Mouse (Mus musculus) embryonic fibroblast, embryonic 13.5 days (primary cell): ENCODE data around the gene Specc1l. TPM values are rescaled to one million over a fixed set of nuclear protein-coding genes. Genes with fewer than 3 reads are reported as not detected.

ENCODE experiments used
- H3K27ac ChIP-seq: 2 replicates; pipeline ENCODE4 v1.5.1; 2012; ENCODE audit warnings: low read length, control low read depth, inconsistent platforms; ENCODE audit not compliant: insufficient read depth
- H3K4me1 ChIP-seq: 2 replicates; pipeline ENCODE4 v1.6.1; 2011; ENCODE audit warnings: low read length; ENCODE audit not compliant: control insufficient read depth, insufficient read depth
- H3K4me3 ChIP-seq: 2 replicates; pipeline ENCODE4 v1.5.1; 2011; ENCODE audit warnings: mild to moderate bottlenecking, control low read depth, low read length; ENCODE audit not compliant: insufficient read depth
- CTCF ChIP-seq: IDR thresholded peaks from 2 replicates; pipeline ENCODE4 v1.5.1; 2011; ENCODE audit warnings: mild to moderate bottlenecking, control low read depth, low read length, moderate library complexity, borderline replicate concordance; ENCODE audit not compliant: insufficient read depth
- POLR2A ChIP-seq: IDR thresholded peaks from 2 replicates; pipeline ENCODE4 v1.6.1; 2011; ENCODE audit warnings: low read depth, mild to moderate bottlenecking, control low read depth, low read length, moderate library complexity
- polyA plus RNA-seq: library from polyadenylated mRNA; stranded (reverse); fragments of >200 nt; gene quantifications from 2 replicates; pipeline ENCODE4 v1.2.4, GENCODE M21; 2011; ENCODE audit warnings: low read depth; ENCODE audit not compliant: missing spikeins, insufficient read length

Gene Specc1l
- polyA plus RNA-seq, 1 experiment, result 39.0 TPM

DNA sequence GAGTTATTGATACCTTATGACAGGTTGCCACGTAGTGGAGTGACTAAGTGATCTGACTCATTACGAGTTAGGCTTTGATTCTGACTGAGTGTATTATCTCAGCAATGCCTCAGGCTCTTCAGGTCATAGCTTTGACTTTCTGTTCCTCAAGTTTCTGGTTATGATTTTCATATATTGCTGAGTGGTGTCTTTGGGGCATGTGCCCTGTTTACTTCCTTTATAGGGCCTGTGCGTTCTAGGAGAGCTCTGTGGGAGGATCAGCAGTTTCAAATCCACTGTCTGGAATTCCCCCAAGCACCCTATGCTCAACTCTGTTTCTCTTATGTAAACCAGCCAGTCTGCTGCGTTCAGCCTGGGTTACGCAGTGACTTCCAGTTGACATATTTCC is 10.7 kb downstream of the Specc1l start:
- TF ChIP-seq CTCF (no peak), POLR2A (no peak)
- Histone ChIP-seq H3K4me1 (peaks cover 10% of the 10 kb centered on the region), H3K4me3 (no peak overlapping the region), H3K27ac (peak overlapping the region; percentile 90)

DNA sequence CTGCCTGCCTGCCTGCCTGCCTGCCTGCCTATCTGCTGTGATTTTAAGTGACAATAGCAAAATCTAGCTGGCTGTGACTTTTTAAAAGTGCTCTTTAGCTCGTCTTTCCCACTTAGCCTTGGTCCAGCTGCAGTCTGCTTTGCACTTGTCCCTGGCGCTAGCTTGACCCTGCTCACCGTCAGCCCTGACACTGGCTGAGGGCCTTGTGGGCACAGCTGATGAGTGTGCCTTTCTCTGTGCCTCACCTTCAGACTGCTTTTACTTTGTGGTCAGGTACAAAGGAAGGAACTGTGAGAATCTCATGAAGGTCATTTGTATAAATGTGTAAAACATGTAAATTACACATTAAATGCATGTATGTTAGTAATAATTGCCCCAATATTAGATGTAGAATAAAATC is 12.3 kb downstream of the Specc1l start:
- no peak for TF ChIP-seq POLR2A
- TF ChIP-seq CTCF, result no peak
- Histone ChIP-seq H3K4me3 (no peak overlapping the region), H3K4me1 (peaks cover 10% of the 10 kb centered on the region), H3K27ac (no peak overlapping the region)

DNA sequence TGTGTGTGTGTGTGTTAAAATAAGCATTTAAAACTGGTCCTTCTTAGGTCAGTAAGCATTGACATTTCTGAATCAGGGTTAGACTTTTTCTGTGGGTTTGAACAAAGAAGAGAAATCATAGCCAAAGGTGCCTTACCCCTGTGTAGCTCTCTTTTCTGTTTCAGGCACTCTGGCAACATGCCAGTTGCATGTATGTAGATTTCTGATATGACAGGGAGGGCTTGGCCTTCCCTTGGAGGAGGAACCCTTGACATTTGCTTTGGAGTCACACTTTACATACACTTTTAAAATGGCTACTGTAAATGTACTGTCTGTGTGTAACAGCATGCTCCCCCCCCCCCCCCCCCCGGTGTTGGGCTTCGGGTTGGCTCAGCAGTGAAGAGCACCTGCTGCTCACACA is 12.8 kb downstream of the Specc1l start:
- TF ChIP-seq CTCF, result no peak
- no peak for TF ChIP-seq POLR2A
- H3K4me1 ChIP-seq, result peaks cover 10% of the 10 kb centered on the region
- H3K27ac ChIP-seq, result no peak overlapping the region
- no peak overlapping the region for H3K4me3 ChIP-seq

DNA sequence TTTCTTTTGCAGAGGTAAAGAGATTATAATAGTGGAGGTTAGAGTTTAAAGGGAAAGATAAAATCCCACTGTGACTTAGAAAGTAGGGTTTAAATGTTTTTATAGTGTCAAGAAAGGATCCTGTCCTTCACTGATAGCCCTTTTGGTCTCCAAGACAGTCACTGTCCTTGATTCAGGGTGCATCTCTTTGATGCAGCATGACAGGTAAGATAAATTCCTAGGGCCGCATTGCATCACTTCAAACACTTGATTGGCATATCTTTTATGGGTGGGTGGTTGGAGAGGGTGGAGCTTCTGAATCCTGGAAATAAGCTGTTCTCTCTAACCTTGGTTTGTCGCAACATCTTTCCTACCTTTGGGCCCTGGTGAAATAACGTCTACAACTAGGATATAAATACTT is 15.5 kb downstream of the Specc1l start:
- TF ChIP-seq POLR2A (no peak), CTCF (no peak)
- no peak overlapping the region for H3K4me3 ChIP-seq

DNA sequence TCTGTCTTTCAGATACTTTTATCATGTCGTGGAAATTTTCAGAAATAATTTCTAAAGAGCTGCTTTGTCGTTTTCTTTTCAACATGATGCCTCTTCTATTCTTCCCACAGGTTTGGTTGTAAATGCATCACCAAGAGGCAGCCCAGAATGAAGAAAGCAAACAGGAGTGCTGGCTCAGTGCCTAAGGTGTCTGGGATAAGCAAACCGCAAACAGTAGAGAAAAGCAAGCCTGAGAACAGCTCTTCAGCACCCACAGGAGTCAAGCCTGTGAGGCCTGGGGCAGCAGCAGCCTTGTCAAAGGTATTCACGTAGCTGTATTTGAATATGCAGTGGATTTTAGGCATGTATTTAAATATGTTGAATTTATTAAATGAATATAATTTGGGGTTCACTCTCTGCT is 18.7 kb downstream of the Specc1l start:
- no peak overlapping the region for H3K27ac ChIP-seq
- H3K4me1 ChIP-seq, result no peaks in the 10 kb centered on the region
- TF ChIP-seq CTCF, result no peak
- no peak for TF ChIP-seq POLR2A
- no peak overlapping the region for H3K4me3 ChIP-seq

More for the DNA sequence above, 15.5 kb downstream of the Specc1l start:
- peaks cover 5% of the 10 kb centered on the region for H3K4me1 ChIP-seq
- no peak overlapping the region for H3K27ac ChIP-seq

DNA sequence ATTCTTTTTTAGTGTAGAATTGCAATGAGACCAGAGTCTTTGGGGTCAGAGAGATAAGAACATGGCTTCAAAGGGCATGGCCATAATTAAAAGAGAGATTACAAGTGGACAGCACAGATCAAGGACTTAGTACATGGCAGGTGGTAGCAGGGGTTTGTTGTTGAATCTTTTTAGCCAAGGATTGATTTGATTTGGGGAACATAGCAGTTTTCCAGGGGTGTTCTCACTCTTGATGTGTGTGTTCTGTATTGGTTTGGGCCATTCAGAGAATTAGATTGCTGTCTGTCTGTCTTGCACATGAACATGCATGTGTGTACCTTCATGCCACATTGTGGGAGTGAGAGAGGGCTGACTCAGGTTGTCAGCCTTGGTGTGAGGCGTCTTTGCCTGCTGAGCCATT is 20.0 kb downstream of the Specc1l start:
- Histone ChIP-seq H3K4me3 (no peak overlapping the region), H3K4me1 (no peaks in the 10 kb centered on the region), H3K27ac (no peak overlapping the region)
- no peak for TF ChIP-seq CTCF
- no peak for TF ChIP-seq POLR2A

DNA sequence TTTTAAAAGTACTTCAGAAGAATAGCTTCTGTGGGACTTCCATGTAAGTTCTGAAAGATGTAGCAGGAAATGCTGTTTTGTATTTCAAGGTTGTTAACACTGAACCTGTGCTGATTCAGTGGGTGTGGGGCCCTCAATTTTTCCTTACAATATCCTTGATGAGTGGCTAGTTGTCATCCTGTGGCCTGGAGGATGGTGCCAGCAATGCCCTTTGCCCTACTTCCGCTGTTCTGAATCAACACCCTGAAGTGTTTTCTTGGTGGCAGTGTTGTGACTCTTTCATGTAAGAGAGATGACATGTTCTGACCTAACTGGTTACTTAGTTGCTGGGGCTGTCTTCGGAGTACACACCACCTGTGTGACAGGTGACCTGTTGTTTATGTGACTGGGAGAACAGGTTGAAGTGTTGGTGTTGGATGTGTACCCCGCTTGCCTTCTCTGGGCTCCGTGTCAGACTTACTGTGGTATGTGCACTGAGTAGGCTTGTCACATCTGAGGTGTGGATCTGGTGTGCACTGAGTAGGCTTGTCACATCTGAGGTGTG is 20.8 kb downstream of the Specc1l start:
- TF ChIP-seq CTCF (no peak), POLR2A (no peak)
- no peak overlapping the region for H3K27ac ChIP-seq
- H3K4me1 ChIP-seq, result no peaks in the 10 kb centered on the region
- H3K4me3 ChIP-seq, result no peak overlapping the region

DNA sequence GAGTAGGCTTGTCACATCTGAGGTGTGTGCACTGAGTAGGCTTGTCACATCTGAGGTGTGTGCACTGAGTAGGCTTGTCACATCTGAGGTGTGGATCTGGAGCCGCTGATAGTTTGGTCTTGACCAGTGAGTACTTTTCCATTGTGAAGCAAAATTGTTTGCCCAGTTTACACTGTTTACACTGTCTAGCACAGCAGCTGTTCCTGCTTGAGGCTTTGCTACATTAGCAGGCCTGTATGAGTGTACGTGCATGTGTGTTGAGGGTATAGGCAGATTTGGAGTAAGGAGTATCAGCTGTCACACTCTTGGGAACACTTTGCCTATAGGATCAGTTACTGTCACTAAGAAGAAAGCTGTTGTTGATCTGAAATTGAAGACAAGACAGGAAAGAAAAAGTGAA is 21.6 kb downstream of the Specc1l start:
- Histone ChIP-seq H3K4me1 (no peaks in the 10 kb centered on the region), H3K4me3 (no peak overlapping the region), H3K27ac (no peak overlapping the region)
- no peak for TF ChIP-seq POLR2A
- TF ChIP-seq CTCF, result no peak

DNA sequence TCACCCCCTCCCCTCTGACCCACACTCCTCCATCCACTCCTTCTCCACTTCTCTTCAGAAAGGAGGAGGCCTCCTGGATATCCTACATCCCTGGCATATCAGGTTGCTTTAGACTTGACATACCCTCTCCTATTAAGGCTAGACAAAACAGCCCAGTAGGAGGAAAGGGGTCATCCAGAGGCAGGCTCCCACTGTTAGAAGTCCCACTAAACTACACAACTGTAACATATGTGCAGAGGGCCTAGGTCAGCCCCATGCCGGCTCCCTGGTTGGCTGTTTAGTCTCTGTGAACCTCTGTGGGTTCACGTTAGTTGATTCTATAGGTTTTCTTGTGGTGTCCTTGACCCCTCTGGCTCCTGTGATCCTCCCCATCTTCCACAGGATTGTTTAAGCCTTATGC is 23.9 kb downstream of the Specc1l start:
- Histone ChIP-seq H3K4me3 (no peak overlapping the region), H3K27ac (no peak overlapping the region), H3K4me1 (no peaks in the 10 kb centered on the region)
- TF ChIP-seq CTCF (no peak), POLR2A (no peak)

DNA sequence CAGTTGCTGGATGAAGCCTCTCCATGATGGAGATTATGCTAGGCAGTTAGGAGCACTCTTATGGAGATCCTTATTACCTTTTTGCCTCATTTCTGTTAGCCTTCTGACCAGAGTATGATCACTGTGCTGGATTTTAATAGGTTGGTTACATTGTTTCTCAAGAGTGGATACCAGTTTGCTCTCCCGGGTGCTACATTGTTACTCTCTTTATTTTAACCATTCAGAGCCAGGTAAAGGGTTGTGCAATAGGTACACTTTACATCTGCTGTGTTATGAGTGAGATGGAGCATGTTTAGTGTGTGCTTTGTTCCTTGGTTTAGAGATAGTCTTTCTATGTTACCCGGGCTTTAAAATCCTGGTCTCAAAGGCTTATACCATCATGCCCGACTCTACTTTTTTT is 24.3 kb downstream of the Specc1l start:
- Histone ChIP-seq H3K27ac (no peak overlapping the region), H3K4me1 (no peaks in the 10 kb centered on the region), H3K4me3 (no peak overlapping the region)
- no peak for TF ChIP-seq POLR2A
- no peak for TF ChIP-seq CTCF

DNA sequence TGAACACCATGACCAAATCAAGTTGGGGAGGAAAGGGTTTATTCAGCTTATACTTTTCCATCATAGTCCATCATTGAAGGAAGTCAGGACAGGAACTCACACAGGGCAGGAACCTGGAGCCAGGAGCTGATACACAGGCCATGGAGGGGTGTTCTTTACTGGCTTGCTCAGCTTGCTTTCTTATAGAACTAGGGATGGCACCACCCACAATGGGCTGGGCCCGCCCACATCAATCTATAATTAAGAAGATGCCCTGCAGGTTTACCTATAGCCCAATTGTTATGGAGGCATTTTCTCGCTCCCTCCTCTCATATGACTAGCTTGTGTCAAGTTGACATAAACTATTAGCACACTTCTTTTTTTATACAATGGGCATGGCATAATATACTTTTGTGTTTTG is 25.3 kb downstream of the Specc1l start:
- no peaks in the 10 kb centered on the region for H3K4me1 ChIP-seq
- H3K4me3 ChIP-seq, result no peak overlapping the region
- TF ChIP-seq CTCF (no peak), POLR2A (no peak)
- no peak overlapping the region for H3K27ac ChIP-seq
